Mouse (Mus musculus): Measurements from ENCODE around the gene Tmem126b.

The Tmem126b gene

GRCm38 (mm10) chr7:90475793-90476312 lies at the start of gene Tmem126b:
Gene Tmem126b, minus strand, starts transcription at chr7:90476001.
- peak; percentile 98 for DNase-seq (ENCODE audit: low spot score)

DNA sequence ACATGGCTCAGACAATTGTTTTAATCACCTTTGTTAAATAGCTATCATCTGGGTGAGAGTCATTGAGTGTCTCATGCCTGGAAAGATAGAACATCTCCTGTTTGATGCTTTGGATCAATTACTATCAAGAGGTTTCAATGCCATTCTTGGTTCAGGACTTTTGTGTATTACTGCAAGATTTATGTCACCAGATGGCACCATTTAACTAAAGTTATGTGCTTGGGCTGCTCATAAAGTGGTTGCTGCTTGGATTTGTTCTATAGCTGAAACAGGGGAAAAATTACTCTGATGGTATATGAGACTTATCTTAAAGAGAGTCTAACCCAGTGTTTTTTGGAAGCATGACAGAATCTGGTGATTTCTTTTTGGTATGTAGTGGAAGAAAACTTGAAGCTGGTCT lies 36.5 kb upstream of the Tmem126b start:
- DNase-seq (ENCODE audit: low spot score) = peak; percentile 30

DNA sequence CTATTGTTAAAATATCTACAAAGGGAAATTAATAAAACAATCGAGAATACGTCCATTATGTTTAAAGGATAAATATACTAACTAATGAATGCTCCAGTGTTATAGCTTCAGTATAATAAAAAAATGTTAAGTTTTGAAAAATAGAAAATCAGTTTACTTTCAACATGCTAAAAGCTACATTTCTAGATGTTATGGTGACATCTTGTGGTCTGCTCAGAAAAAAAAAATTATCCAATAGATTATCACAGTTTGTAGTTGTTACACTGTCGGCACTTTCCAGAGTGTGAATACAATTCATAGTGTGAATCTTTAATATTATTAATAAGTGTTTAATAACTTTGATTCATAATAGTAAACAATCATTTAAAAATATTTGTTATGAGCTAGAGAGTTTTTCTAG lies 32.3 kb upstream of the Tmem126b start:
- no peak for DNase-seq (ENCODE audit: low spot score)

DNA sequence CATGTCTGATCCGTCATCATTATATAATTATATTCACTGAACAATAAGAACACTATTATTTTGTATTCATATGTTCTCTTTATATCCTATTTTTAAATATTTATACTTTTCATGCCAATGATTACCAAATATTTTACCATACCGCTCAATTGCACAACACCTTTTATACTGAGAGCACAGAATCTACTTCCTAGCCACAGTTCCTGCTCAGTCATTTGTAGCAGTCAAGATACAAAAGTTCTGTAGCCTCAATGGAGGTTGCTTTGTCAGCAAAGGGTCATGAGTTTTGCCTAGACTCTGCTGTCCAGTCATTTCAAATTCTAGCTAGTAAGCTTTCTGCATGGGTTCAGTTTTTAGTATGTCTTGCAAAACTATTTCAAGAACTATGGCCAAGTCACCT lies 6.8 kb upstream of the Tmem126b start:
- DNase-seq (ENCODE audit: low spot score) = no peak

DNA sequence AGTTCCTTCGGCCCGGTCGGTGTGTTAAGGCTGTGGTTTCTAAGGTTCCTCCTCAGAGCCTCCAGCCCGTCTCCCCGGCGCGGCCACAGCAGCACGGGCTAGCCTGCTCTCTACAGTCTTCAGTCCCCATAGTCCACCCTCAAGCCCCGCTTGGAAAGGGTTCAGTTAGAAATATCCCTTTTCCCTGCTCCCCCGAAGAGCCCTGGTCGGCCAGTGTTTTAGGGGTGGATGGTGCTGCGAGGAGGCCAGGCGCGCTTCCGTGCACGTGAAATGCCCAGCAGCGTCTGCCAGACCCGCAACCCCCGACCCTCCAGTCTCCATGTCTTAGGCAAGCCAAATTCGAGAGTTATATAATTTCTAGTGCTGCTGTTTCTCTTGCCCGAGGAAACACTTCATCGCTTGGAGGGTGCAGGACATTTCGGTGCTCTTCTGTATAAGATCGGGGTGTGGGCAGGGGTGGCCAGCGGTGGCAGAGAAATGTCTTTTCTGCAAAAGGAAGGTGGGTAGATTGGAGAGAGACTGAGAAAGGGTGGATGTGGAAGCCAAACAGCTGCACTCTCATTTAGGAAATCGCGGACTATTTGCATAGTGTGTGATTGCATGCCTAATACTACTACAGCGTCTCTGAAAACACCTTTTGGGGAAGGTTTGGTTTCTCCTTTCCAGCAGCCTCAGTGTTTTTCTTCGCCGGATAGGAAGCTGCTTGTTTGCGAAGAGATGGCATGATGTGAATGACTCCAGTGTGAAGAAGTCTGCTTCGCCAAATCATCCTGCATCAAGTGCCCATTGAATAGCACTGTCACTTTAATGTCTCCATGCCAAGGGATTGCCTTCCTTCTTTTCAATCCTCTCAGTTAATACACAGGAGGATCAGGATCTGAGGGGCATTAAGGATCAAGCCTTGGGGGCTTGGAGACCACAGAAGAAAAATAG lies 778 bp upstream of the Tmem126b start, which contains the start of gene Dlg2:
TSS of gene Dlg2 (plus strand) at position 360 of the 933 bp plus-strand sequence.
- DNase-seq (ENCODE audit: low spot score) = peak; percentile 57

DNA sequence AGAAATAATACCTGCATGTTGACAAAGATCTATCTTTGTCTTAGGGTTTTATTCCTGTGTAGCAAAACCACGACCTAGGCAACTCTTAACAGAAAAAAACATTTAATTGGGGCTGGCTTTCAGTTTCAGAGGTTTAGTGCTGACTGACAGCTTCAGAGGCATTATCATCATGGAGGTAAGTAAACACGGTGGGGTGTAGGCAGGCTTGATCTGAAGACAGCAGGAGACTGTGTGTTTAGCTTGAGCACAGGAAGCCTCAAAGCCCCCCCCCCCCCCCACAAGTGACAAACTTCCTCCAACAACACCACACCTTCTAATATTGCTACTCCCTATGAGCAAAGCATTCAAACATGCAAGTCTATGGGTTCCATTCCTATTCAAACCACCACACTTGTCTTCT lies 2.3 kb downstream of the Tmem126b start:
- DNase-seq (ENCODE audit: low spot score) = no peak

DNA sequence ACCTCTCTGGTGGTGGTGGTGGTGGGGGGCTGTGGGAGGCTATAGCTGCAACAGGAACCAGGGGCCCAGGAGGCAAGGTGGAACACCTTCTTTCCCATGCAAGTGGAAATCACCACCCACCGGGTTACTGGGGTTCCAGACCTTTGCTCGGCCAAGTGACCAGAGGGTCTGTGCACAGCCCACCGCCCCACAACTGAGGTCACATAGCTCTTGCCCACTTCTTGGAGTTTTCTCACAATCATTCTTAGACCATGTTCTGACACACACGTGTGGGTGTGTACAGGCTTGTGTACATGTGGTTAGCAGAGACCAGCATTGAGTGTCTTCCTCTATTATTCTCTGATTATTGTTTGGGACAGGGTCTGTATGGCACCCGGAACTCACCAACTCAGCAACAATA lies 14.4 kb downstream of the Tmem126b start:
- no peak for DNase-seq (ENCODE audit: low spot score)

GRCm38 (mm10) chr7:90460930-90461329 lies 14.9 kb downstream of the Tmem126b start:
- peak; percentile 34 for DNase-seq (ENCODE audit: low spot score)

GRCm38 (mm10) chr7:90460330-90460729 lies 15.5 kb downstream of the Tmem126b start:
- DNase-seq (ENCODE audit: low spot score) = peak; percentile 4

DNA sequence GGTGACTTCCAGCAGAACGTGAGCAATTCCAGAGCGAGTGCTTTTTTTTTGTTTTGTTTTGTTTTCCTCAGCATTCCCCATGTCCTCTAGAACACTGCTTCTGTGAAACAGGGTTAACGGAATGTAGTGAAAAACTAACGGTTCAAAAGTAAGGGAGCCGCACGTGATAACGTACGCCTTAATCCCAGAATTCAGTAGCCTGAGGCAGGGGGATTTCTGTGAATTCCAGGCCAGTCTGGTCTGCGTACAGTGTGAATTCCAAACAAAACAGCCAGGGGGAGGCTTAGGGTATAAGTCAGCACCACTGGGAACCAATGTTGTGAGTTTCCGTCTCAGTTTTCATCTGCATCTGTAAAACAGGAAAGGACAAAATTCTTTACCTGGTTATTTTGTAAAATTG lies 18.3 kb downstream of the Tmem126b start:
- peak; percentile 68 for DNase-seq (ENCODE audit: low spot score)

- DNase-seq (ENCODE audit: low spot score) = peak; percentile 93
These were observed 18.8 kb downstream of the Tmem126b start, which contains the start of gene Tmem126a for GRCm38 (mm10) chr7:90456845-90457468. Gene Tmem126a, minus strand, starts transcription at chr7:90457229.

- DNase-seq (ENCODE audit: low spot score) = peak; percentile 3
These were observed 19.5 kb downstream of the Tmem126b start for GRCm38 (mm10) chr7:90456149-90456844.

GRCm38 (mm10) chr7:90444206-90444605 lies 31.6 kb downstream of the Tmem126b start:
- peak; percentile 52 for DNase-seq (ENCODE audit: low spot score)

DNA sequence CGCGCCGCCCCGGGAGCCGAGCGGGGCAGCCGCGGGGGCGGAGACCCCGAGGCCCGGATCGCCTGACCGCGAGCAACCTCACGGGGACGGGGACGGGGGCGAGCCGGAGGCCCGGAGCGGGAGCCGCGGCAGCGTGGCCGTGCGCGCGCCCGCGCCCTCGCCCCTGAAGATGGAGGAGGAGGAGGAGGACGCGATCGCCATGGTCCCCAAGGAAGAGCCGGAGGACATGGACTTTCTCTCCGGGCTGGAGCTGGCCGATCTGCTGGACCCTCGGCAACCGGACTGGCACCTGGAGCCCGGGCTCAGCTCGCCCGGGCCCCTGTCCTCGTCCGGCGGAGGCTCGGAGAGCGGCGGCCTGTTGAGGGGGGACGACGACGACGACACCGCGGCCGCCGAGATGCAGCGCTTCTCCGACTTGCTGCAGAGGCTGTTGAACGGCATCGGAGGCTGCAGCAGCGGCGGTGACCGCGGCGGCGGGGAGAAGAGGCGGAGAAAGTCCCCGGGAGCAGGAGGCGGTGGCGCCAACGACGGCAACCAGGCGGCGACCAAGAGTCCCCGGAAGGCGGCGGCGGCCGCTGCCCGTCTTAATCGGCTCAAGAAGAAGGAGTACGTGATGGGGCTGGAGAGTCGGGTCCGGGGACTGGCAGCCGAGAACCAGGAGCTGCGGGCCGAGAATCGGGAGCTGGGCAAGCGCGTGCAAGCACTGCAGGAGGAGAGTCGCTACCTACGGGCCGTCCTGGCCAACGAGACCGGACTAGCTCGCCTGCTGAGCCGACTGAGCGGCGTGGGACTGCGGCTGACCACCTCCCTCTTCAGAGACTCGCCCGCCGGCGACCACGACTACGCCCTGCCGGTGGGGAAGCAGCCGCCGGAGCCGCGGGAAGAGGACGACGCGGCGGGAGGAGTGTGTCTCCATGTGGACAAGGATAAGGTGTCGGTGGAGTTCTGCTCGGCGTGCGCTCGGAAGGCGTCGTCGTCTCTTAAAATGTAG lies 32.4 kb downstream of the Tmem126b start:
- DNase-seq (ENCODE audit: low spot score) = peak; percentile 74

- peak; percentile 99 for DNase-seq (ENCODE audit: low spot score)
These were observed 33.2 kb downstream of the Tmem126b start, which contains the start of gene Crebzf for GRCm38 (mm10) chr7:90442518-90443080. Gene Crebzf, plus strand, starts transcription at chr7:90442729.

DNA sequence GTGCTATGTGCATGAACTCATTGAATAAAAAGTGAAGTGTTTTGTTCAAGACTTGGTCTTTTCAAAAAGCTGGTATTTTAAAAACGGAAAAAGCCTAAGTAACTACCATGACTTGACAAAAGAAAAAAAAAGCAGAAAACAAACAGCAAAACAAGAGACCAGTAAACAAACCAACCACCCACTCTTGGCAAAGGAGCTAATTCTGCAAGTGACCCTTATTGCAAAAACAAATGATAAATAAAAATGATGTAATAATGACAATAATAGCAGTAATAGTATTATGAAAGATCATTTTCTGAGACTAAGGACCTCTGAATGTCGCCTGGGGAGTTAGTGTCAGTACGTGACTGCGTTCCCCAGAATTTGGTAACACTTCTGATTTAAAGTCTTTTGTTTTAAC lies 33.7 kb downstream of the Tmem126b start:
- no peak for DNase-seq (ENCODE audit: low spot score)

DNA sequence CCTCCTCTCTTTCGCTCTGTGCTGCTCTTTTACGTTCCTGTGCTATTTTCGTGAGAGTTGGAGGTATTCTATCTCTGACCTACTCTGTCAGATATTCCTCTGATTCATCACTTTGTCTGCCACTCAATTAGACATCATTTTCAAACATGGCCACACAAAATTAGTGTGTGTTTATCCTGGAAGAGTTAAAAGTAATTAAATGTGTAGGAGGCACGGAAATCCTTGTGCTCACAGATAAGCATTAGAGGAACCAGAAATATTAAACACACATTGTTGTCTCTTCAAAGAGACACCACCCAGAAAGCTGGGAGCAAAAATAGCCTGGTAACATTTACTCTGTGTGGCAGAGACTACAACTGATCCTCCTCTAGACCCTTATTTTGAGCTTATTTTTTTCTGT lies 35.8 kb downstream of the Tmem126b start:
- no peak for DNase-seq (ENCODE audit: low spot score)

DNA sequence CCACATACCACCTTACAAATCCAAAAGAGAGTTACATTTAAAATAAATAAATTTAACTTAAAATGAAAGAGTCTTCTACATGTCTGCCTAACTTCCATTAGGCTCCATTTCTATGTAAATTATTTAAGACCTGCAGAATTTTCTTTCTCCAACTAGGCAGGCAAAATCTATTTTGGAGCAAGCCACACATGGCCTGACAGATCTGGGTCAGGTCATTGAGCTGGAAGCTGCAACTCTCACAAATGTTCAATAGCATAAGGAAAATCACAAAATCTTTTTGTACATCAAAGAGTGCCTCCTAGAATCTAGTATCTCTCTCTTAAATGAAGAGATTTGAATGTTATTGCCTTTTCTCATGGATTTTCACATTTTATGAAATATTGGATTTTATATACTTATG lies 43.6 kb downstream of the Tmem126b start:
- no peak for DNase-seq (ENCODE audit: low spot score)

DNA sequence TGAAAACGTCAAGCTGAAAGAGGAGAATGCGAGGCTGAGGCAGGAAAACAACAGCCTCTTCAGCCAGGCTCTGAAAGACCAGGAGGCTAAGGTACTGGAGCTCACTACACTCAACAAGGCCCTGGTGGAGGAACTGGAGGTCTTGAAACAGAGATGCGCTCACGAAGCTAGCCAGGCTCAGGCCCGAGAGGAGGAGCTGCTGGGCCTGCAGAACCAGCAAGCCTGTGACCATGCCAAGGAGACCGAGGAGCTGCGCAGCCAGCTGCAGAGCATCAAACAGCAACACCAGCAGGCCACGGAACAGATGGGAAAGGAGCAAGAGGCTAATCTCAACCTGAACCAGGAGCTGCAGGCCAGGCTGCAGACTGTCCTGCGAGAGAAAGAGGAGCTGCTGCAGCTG lies 48.8 kb downstream of the Tmem126b start:
- no peak for DNase-seq (ENCODE audit: low spot score)
